Mouse (Mus musculus) cerebellum, adult 2 months (tissue): ENCODE measurements around the gene Tmod1. TPM values are rescaled to one million over a fixed set of nuclear protein-coding genes. Genes with fewer than 3 reads are reported as not detected.

Experiments
- DNase-seq, 2 experiments: peaks; one replicate each; pipeline ENCODE4 v3.0.0; 2021
- H3K27ac ChIP-seq: fragments of 200-500 bp; 2 replicates; pipeline ENCODE4 v1.5.1; 2012; ENCODE audit warnings: low read length, control low read depth, inconsistent platforms; ENCODE audit not compliant: insufficient read depth
- H3K27me3 ChIP-seq: fragments of 200-500 bp; 2 replicates; pipeline ENCODE4 v1.6.1; 2012; ENCODE audit warnings: inconsistent platforms, mild to moderate bottlenecking, low read length, moderate library complexity; ENCODE audit not compliant: control insufficient read depth, insufficient read depth
- H3K4me1 ChIP-seq: fragments of 200-500 bp; 2 replicates; pipeline ENCODE4 v1.6.1; 2011; ENCODE audit warnings: low read length; ENCODE audit not compliant: control insufficient read depth, insufficient read depth
- H3K4me3 ChIP-seq: fragments of 200-500 bp; replicated peaks from 2 replicates; pipeline ENCODE3; 2011; ENCODE audit warnings: mild to moderate bottlenecking, low read depth, low read length, control low read depth; ENCODE audit not compliant: insufficient read depth
- CTCF ChIP-seq: fragments of 200-500 bp; IDR thresholded peaks from 2 replicates; pipeline ENCODE4 v1.5.1; 2011; ENCODE audit warnings: low read depth, mild to moderate bottlenecking, control low read depth, low read length, moderate library complexity, borderline replicate concordance; ENCODE audit not compliant: insufficient read depth
- POLR2A ChIP-seq: fragments of 200-500 bp; IDR thresholded peaks from 2 replicates; pipeline ENCODE4 v1.6.1; 2011; ENCODE audit warnings: low read length, control low read depth, borderline replicate concordance; ENCODE audit not compliant: insufficient read depth
- WGBS: fragments of 180-500 bp; shearing (Covaris S2); methylation state at CpG from one replicate; pipeline ENCODE4 v1.1.7; 2018; 5-methylcytosine and 5-hydroxymethylcytosine counted together
- polyA plus RNA-seq: library from polyadenylated mRNA; depleted of rRNA; stranded (reverse); fragments of >200 nt; gene quantifications from 2 replicates; pipeline ENCODE4 v1.2.3, GENCODE M21; 2012; rRNA removed

Tmod1 gene
- polyA plus RNA-seq, 1 experiment, result 55.7 TPM

DNA sequence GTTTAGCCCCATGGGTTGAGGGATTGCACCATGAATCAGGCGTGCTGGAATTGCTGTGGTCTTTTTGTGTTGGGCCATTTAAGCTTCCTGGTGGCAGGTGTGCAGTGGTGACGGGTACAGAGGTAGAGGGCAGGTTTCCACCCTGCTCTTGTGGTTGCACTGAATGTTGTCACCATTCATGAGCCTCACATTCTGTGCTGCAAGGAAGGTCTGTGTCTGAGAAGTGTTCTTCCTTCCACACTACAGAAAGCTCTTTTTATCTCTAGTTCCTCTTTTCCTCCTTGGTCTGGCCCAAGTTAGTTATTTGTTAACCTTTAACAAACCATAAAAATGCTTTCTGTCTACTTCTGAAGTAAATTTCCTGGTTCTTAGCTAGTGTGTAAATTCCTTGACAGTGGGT is 125.3 kb downstream of the Tmod1 start:
- H3K27ac ChIP-seq, result no peak overlapping the region
- no peaks in the 10 kb centered on the region for H3K27me3 ChIP-seq
- 83% methylated on average over 2 of the region's 2 CpGs for WGBS
- H3K4me1 ChIP-seq, result no peaks in the 10 kb centered on the region
- no peak overlapping the region for H3K4me3 ChIP-seq
- TF ChIP-seq CTCF (no peak), POLR2A (no peak)
- no peak for DNase-seq

Other genes with a start within 250 kb of the Tmod1 start
- 2.7 and 2.8 TPM in 2 replicates for gene Aldh1b1, start 239.9 kb upstream of the Tmod1 start, polyA plus RNA-seq
- gene Igfbpl1, start 212.0 kb upstream of the Tmod1 start, polyA plus RNA-seq, result 0.38 and 0.51 TPM in 2 replicates
- 0.03 and 0.05 TPM in 2 replicates for gene Stra6l, start 190.3 kb upstream of the Tmod1 start, polyA plus RNA-seq
- 0.29 TPM in 2 replicates for gene Ccdc180, start 148.6 kb upstream of the Tmod1 start, polyA plus RNA-seq
- 29.6 and 31.7 TPM in 2 replicates for gene Tdrd7, start 73.6 kb upstream of the Tmod1 start, polyA plus RNA-seq
- gene Ncbp1, start 99.7 kb downstream of the Tmod1 start, polyA plus RNA-seq, result 50.8 and 61.2 TPM in 2 replicates
- 15.4 and 16.2 TPM in 2 replicates for gene Tstd2, start 99.8 kb downstream of the Tmod1 start, polyA plus RNA-seq
- gene Xpa, start 157.4 kb downstream of the Tmod1 start, polyA plus RNA-seq, result 28.9 and 30.4 TPM in 2 replicates